Mouse (Mus musculus): Measurements from ENCODE around the gene Nxnl2. TPM values are rescaled to one million over a fixed set of nuclear protein-coding genes. Genes with fewer than 3 reads are reported as not detected.
A peak's percentile ranks its signal among the peaks of the same experiment; 100 is the strongest.

Gene Nxnl2
- polyA plus RNA-seq, 1 experiment, result 0.69 TPM

- DNase-seq, result no peak
- H3K4me3 ChIP-seq (ENCODE audit: insufficient read depth, low read depth, low read length), result no peak overlapping the region
- H3K36me3 ChIP-seq (ENCODE audit: control insufficient read depth, insufficient read depth, low read length), result no peaks in the 10 kb centered on the region
- 0 out of 2 replicates have a peak, but pooled peaks cover 2% of the 10 kb centered on the region for H3K4me1 ChIP-seq (ENCODE audit: control insufficient read depth, insufficient read depth, low read length)
- no peak for TF ChIP-seq CTCF (conservative IDR thresholded peaks at IDR 0.05; ENCODE audit: insufficient read depth, insufficient read length, low read depth, low read length)
- no peak for TF ChIP-seq POLR2A (IDR thresholded peaks at IDR 0.05; ENCODE audit: low read depth, low read length)
- H3K27me3 ChIP-seq (replicated peaks; ENCODE audit: control insufficient read depth, insufficient read depth, low read length), result no peaks in the 10 kb centered on the region
- no peak overlapping the region for H3K27ac ChIP-seq (ENCODE audit: insufficient read depth, low read depth, low read length)
- 99% methylated on average over 7 of the region's 7 CpGs for WGBS
Measured at GRCm38 (mm10) chr13:51172601-51173000, 1.8 kb downstream of the Nxnl2 start.

DNA sequence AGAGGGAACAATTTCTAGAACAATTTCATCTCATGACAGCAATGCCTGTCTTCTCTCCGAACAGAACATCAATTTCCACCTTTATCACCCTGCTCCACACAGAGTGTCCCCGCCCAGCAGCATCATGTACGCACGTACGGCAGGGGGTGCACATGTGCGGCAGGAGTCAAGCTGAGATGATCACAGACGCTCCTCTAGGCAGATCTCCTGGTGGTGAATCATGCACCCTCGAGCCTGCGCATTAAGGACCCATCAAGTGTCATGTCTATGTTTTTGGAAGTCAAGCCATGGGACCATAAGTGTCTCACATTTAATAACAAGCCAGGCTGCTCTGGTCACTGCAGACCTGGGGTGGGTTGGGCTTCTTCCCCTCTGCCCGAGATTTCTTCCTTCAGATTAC, 8.1 kb downstream of the Nxnl2 start:
- Histone ChIP-seq H3K4me3 (ENCODE audit: insufficient read depth, low read depth, low read length) (no peak overlapping the region), H3K27ac (ENCODE audit: insufficient read depth, low read depth, low read length) (no peak overlapping the region), H3K36me3 (ENCODE audit: control insufficient read depth, insufficient read depth, low read length) (no peaks in the 10 kb centered on the region), H3K27me3 (replicated peaks; ENCODE audit: control insufficient read depth, insufficient read depth, low read length) (no peaks in the 10 kb centered on the region), H3K4me1 (ENCODE audit: control insufficient read depth, insufficient read depth, low read length) (no peaks in the 10 kb centered on the region)
- WGBS, result 84% methylated on average over 10 of the region's 10 CpGs
- no peak for TF ChIP-seq POLR2A (IDR thresholded peaks at IDR 0.05; ENCODE audit: low read depth, low read length)
- TF ChIP-seq CTCF (conservative IDR thresholded peaks at IDR 0.05; ENCODE audit: insufficient read depth, insufficient read length, low read depth, low read length), result no peak
- no peak for DNase-seq

DNA sequence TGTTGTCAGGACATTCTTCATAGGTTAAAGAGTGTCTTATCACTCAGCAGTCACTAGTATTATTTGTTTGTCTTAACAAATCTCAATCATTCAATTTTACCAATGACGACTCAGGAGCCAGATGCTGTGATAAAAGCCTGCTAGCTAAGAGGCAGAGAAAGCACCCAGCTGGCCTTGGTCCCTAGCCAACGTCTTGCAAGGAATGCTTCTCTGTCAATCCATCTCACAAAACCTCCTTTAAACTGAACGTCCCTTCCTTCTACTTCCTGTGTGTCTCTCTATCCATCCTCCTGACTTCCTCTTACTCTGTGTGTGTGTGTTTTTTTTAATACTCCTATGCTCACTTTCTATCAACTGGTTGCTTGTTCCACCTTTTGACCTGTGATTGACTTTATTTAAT, 8.5 kb downstream of the Nxnl2 start:
- WGBS, result 55% methylated on average over 3 of the region's 3 CpGs
- TF ChIP-seq CTCF (conservative IDR thresholded peaks at IDR 0.05; ENCODE audit: insufficient read depth, insufficient read length, low read depth, low read length) (no peak), POLR2A (IDR thresholded peaks at IDR 0.05; ENCODE audit: low read depth, low read length) (no peak)

GRCm38 (mm10) chr13:51182236-51182635, 11.4 kb downstream of the Nxnl2 start:
- 83% methylated on average over 7 of the region's 7 CpGs for whole genome bisulfite sequencing
- TF ChIP-seq POLR2A (IDR thresholded peaks at IDR 0.05; ENCODE audit: low read depth, low read length) (no peak), CTCF (conservative IDR thresholded peaks at IDR 0.05; ENCODE audit: insufficient read depth, insufficient read length, low read depth, low read length) (no peak)
- H3K4me1 ChIP-seq (ENCODE audit: control insufficient read depth, insufficient read depth, low read length), result no peaks in the 10 kb centered on the region
- no peak for DNase-seq
- H3K27me3 ChIP-seq (replicated peaks; ENCODE audit: control insufficient read depth, insufficient read depth, low read length), result no peaks in the 10 kb centered on the region
- no peaks in the 10 kb centered on the region for H3K36me3 ChIP-seq (ENCODE audit: control insufficient read depth, insufficient read depth, low read length)
- no peak overlapping the region for H3K27ac ChIP-seq (ENCODE audit: insufficient read depth, low read depth, low read length)
- H3K4me3 ChIP-seq (ENCODE audit: insufficient read depth, low read depth, low read length), result no peak overlapping the region

More for the DNA sequence above, 8.5 kb downstream of the Nxnl2 start:
- no peak for DNase-seq
- no peak overlapping the region for H3K27ac ChIP-seq (ENCODE audit: insufficient read depth, low read depth, low read length)
- no peaks in the 10 kb centered on the region for H3K4me1 ChIP-seq (ENCODE audit: control insufficient read depth, insufficient read depth, low read length)
- H3K27me3 ChIP-seq (replicated peaks; ENCODE audit: control insufficient read depth, insufficient read depth, low read length), result no peaks in the 10 kb centered on the region
- no peaks in the 10 kb centered on the region for H3K36me3 ChIP-seq (ENCODE audit: control insufficient read depth, insufficient read depth, low read length)
- H3K4me3 ChIP-seq (ENCODE audit: insufficient read depth, low read depth, low read length), result no peak overlapping the region

DNA sequence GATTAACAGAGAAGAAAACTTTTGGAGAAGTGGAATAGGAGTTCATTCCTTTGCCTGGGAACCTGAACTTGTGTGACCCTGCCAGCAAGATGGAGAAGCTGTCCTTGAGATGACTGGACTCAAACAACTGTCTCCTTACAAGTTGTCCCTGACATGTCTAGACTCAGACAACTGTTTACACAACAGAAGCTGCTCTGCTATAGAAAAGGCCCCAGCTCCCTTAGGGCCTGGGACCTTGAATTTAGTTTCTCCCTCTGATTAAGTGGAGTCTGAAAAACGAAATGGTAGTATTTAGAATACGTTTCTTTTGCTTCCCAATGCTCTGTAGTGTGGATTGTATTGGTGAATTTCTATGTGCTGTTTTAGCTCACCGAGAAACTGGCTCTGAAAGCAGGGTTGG, 14.1 kb downstream of the Nxnl2 start:
- no peak for TF ChIP-seq CTCF (conservative IDR thresholded peaks at IDR 0.05; ENCODE audit: insufficient read depth, insufficient read length, low read depth, low read length)
- no peak for TF ChIP-seq POLR2A (IDR thresholded peaks at IDR 0.05; ENCODE audit: low read depth, low read length)
- Histone ChIP-seq H3K36me3 (ENCODE audit: control insufficient read depth, insufficient read depth, low read length) (no peaks in the 10 kb centered on the region), H3K27ac (ENCODE audit: insufficient read depth, low read depth, low read length) (no peak overlapping the region), H3K27me3 (replicated peaks; ENCODE audit: control insufficient read depth, insufficient read depth, low read length) (no peaks in the 10 kb centered on the region), H3K4me3 (ENCODE audit: insufficient read depth, low read depth, low read length) (no peak overlapping the region), H3K4me1 (ENCODE audit: control insufficient read depth, insufficient read depth, low read length) (no peaks in the 10 kb centered on the region)
- WGBS, result 91% methylated on average over 3 of the region's 3 CpGs
- no peak for DNase-seq

DNA sequence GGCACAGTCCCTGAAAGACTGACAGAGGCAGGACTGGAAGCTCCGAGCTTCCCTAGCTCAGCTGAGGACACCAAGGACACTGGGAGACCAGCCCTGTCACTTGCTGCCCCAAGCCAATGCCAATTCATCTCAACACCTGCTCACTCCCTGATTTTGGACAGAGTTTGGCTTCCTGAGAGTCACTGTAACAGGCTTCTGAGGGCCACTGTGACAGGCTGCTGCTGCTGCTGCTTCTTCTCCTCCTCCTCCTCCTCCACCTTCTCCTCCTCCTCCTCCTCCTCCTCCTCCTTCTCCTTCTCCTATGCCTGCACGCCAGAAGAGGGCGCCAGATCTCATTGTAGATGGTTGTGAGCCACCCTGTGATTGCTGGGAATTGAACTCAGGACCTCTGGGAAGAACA, 19.5 kb downstream of the Nxnl2 start:
- TF ChIP-seq POLR2A (IDR thresholded peaks at IDR 0.05; ENCODE audit: low read depth, low read length) (no peak), CTCF (conservative IDR thresholded peaks at IDR 0.05; ENCODE audit: insufficient read depth, insufficient read length, low read depth, low read length) (no peak)
- no peak for DNase-seq
- no peaks in the 10 kb centered on the region for H3K4me1 ChIP-seq (ENCODE audit: control insufficient read depth, insufficient read depth, low read length)
- no peaks in the 10 kb centered on the region for H3K36me3 ChIP-seq (ENCODE audit: control insufficient read depth, insufficient read depth, low read length)
- no peak overlapping the region for H3K27ac ChIP-seq (ENCODE audit: insufficient read depth, low read depth, low read length)
- H3K4me3 ChIP-seq (ENCODE audit: insufficient read depth, low read depth, low read length), result no peak overlapping the region
- 80% methylated on average over 3 of the region's 3 CpGs for WGBS
- no peaks in the 10 kb centered on the region for H3K27me3 ChIP-seq (replicated peaks; ENCODE audit: control insufficient read depth, insufficient read depth, low read length)

GRCm38 (mm10) chr13:51191416-51192140, 20.8 kb downstream of the Nxnl2 start:
- Histone ChIP-seq H3K27ac (ENCODE audit: insufficient read depth, low read depth, low read length) (no peak overlapping the region), H3K4me1 (ENCODE audit: control insufficient read depth, insufficient read depth, low read length) (no peaks in the 10 kb centered on the region), H3K4me3 (ENCODE audit: insufficient read depth, low read depth, low read length) (no peak overlapping the region), H3K36me3 (ENCODE audit: control insufficient read depth, insufficient read depth, low read length) (no peaks in the 10 kb centered on the region), H3K27me3 (replicated peaks; ENCODE audit: control insufficient read depth, insufficient read depth, low read length) (no peaks in the 10 kb centered on the region)
- TF ChIP-seq POLR2A (IDR thresholded peaks at IDR 0.05; ENCODE audit: low read depth, low read length) (no peak), CTCF (conservative IDR thresholded peaks at IDR 0.05; ENCODE audit: insufficient read depth, insufficient read length, low read depth, low read length) (no peak)
- WGBS, result 67% methylated on average over 6 of the region's 6 CpGs
- peak; percentile 59 for DNase-seq
